Mouse (Mus musculus) cerebellum, adult 2 months (tissue): Measurements from ENCODE around the gene Vapb. TPM values are rescaled to one million over a fixed set of nuclear protein-coding genes. Genes with fewer than 3 reads are reported as not detected.

ENCODE experiments used
- DNase-seq, 2 experiments: peaks; one replicate each; pipeline ENCODE4 v3.0.0; 2021
- H3K27ac ChIP-seq: fragments of 200-500 bp; 2 replicates; pipeline ENCODE4 v1.5.1; 2012; ENCODE audit warnings: low read length, control low read depth, inconsistent platforms; ENCODE audit not compliant: insufficient read depth
- H3K27me3 ChIP-seq: fragments of 200-500 bp; 2 replicates; pipeline ENCODE4 v1.6.1; 2012; ENCODE audit warnings: inconsistent platforms, mild to moderate bottlenecking, low read length, moderate library complexity; ENCODE audit not compliant: control insufficient read depth, insufficient read depth
- H3K4me1 ChIP-seq: fragments of 200-500 bp; 2 replicates; pipeline ENCODE4 v1.6.1; 2011; ENCODE audit warnings: low read length; ENCODE audit not compliant: control insufficient read depth, insufficient read depth
- H3K4me3 ChIP-seq: fragments of 200-500 bp; replicated peaks from 2 replicates; pipeline ENCODE3; 2011; ENCODE audit warnings: mild to moderate bottlenecking, low read depth, low read length, control low read depth; ENCODE audit not compliant: insufficient read depth
- CTCF ChIP-seq: fragments of 200-500 bp; IDR thresholded peaks from 2 replicates; pipeline ENCODE4 v1.5.1; 2011; ENCODE audit warnings: low read depth, mild to moderate bottlenecking, control low read depth, low read length, moderate library complexity, borderline replicate concordance; ENCODE audit not compliant: insufficient read depth
- POLR2A ChIP-seq: fragments of 200-500 bp; IDR thresholded peaks from 2 replicates; pipeline ENCODE4 v1.6.1; 2011; ENCODE audit warnings: low read length, control low read depth, borderline replicate concordance; ENCODE audit not compliant: insufficient read depth
- WGBS: fragments of 180-500 bp; shearing (Covaris S2); methylation state at CpG from one replicate; pipeline ENCODE4 v1.1.7; 2018; 5-methylcytosine and 5-hydroxymethylcytosine counted together
- polyA plus RNA-seq: library from polyadenylated mRNA; depleted of rRNA; stranded (reverse); fragments of >200 nt; gene quantifications from 2 replicates; pipeline ENCODE4 v1.2.3, GENCODE M21; 2012

Gene Vapb
- polyA plus RNA-seq, 1 experiment = 70.6 TPM

GRCm38 (mm10) chr2:173800566-173800965 lies 63.3 kb downstream of the Vapb start:
- 87% methylated on average over 9 of the region's 9 CpGs for WGBS
- TF ChIP-seq CTCF = no peak
- no peak for TF ChIP-seq POLR2A
- Histone ChIP-seq H3K4me1 (no peaks in the 10 kb centered on the region), H3K27ac (no peak overlapping the region), H3K27me3 (no peaks in the 10 kb centered on the region), H3K4me3 (no peak overlapping the region)
- no peak for DNase-seq

GRCm38 (mm10) chr2:173801405-173801876 lies 64.1 kb downstream of the Vapb start:
- DNase-seq = no peak
- no peak overlapping the region for H3K4me3 ChIP-seq
- no peaks in the 10 kb centered on the region for H3K27me3 ChIP-seq
- 63% methylated on average over 11 of the region's 11 CpGs for WGBS
- no peak overlapping the region for H3K27ac ChIP-seq
- no peaks in the 10 kb centered on the region for H3K4me1 ChIP-seq
- TF ChIP-seq CTCF = no peak
- no peak for TF ChIP-seq POLR2A

- TF ChIP-seq CTCF (no peak), POLR2A (no peak)
- H3K4me3 ChIP-seq = no peak overlapping the region
- WGBS = 47% methylated on average over 4 of the region's 4 CpGs
- no peak for DNase-seq
- no peaks in the 10 kb centered on the region for H3K4me1 ChIP-seq
- no peaks in the 10 kb centered on the region for H3K27me3 ChIP-seq
- H3K27ac ChIP-seq = no peak overlapping the region
Observed at GRCm38 (mm10) chr2:173802176-173802575, 64.9 kb downstream of the Vapb start.

GRCm38 (mm10) chr2:173802956-173803355 lies 65.6 kb downstream of the Vapb start:
- H3K27me3 ChIP-seq = no peaks in the 10 kb centered on the region
- no peak for DNase-seq
- TF ChIP-seq CTCF = no peak
- no peak for TF ChIP-seq POLR2A
- no peak overlapping the region for H3K4me3 ChIP-seq
- H3K27ac ChIP-seq = no peak overlapping the region
- no peaks in the 10 kb centered on the region for H3K4me1 ChIP-seq
- WGBS = 54% methylated on average over 3 of the region's 3 CpGs

GRCm38 (mm10) chr2:173803827-173804226 lies 66.5 kb downstream of the Vapb start:
- H3K27me3 ChIP-seq = no peaks in the 10 kb centered on the region
- no peak overlapping the region for H3K4me3 ChIP-seq
- no peak for DNase-seq
- no peak overlapping the region for H3K27ac ChIP-seq
- TF ChIP-seq CTCF (no peak), POLR2A (no peak)
- no peaks in the 10 kb centered on the region for H3K4me1 ChIP-seq
- WGBS = 86% methylated on average over 11 of the region's 11 CpGs

DNA sequence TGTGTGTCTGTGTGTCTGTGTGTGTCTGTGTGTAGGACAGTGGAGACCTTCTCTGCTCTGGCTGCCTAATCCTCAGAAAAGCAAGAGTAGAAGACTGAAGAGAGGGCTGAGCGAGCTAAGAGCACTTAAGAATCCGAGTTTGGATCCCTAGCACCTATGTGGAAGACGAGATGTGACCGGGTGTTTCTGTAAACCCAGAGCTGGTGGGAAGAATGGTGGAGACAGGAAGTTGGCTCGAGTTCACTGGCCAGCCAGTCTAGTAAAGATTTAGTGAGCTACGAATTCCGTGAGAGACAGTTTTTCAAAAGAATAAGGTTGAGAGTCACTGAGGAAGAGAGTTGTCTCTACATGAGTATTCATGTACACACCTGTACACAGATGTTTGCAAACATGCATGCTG lies 69.3 kb downstream of the Vapb start:
- TF ChIP-seq POLR2A = no peak
- TF ChIP-seq CTCF = no peak
- Histone ChIP-seq H3K4me3 (no peak overlapping the region), H3K27me3 (no peaks in the 10 kb centered on the region), H3K4me1 (no peaks in the 10 kb centered on the region), H3K27ac (no peak overlapping the region)
- 79% methylated on average over 7 of the region's 7 CpGs for WGBS
- DNase-seq = no peak

GRCm38 (mm10) chr2:173808942-173809341 lies 71.6 kb downstream of the Vapb start:
- Histone ChIP-seq H3K27me3 (no peaks in the 10 kb centered on the region), H3K4me3 (no peak overlapping the region), H3K27ac (no peak overlapping the region), H3K4me1 (peaks cover 4% of the 10 kb centered on the region; the same call in 1 of the 2 replicates)
- TF ChIP-seq POLR2A = no peak
- no peak for TF ChIP-seq CTCF
- 85% methylated on average over 7 of the region's 7 CpGs for WGBS
- DNase-seq = no peak

DNA sequence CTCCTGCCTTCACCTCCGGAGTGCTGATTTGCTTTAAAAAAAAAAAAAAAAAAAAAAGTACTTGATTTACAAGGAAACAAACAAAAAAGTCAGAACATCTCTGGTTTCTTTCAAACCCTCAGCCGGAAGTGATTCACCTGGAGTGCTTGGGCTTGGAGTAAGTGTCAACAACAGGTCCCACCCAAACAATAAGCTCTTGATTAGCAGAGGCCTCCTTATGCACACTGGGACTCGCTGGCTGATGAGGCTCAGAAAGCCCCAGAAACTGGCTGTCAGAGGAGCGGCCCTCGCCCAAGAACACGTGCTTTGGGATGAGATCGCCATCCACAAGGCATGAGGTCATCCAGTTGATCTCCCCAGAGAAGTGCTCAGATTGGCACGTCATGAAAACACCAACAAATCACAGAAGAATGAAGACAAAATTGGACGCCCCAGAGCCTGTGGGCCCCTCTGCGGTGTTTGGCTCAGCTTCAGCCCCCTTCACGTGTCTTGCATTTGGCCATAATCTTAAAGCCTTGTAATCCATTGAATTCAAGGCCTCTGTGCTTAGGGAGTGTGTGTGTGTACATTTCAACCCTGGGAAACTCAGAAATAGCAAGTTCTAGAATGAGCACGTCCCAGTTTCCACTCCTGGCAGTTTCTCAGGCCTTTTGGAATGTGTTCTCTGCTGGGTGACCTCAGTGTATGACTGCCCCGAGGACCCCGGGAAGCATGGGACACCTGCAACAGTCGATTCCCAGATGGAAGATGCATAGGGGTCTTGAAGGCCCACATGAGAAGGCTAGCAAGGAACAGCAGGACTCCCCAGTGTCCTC lies 72.9 kb downstream of the Vapb start:
- TF ChIP-seq CTCF (no peak), POLR2A (no peak)
- no peak for DNase-seq
- no peak overlapping the region for H3K27ac ChIP-seq
- H3K27me3 ChIP-seq = no peaks in the 10 kb centered on the region
- no peak overlapping the region for H3K4me3 ChIP-seq
- H3K4me1 ChIP-seq = peaks cover 4% of the 10 kb centered on the region; the same call in 1 of the 2 replicates
- 70% methylated on average over 15 of the region's 15 CpGs for WGBS
